Mouse (Mus musculus): ENCODE data around the gene Noc2l. TPM values are rescaled to one million over a fixed set of nuclear protein-coding genes. Genes with fewer than 3 reads are reported as not detected.

The Noc2l gene
- polyA plus RNA-seq, 1 experiment from 2014 or later: 102 TPM

DNA sequence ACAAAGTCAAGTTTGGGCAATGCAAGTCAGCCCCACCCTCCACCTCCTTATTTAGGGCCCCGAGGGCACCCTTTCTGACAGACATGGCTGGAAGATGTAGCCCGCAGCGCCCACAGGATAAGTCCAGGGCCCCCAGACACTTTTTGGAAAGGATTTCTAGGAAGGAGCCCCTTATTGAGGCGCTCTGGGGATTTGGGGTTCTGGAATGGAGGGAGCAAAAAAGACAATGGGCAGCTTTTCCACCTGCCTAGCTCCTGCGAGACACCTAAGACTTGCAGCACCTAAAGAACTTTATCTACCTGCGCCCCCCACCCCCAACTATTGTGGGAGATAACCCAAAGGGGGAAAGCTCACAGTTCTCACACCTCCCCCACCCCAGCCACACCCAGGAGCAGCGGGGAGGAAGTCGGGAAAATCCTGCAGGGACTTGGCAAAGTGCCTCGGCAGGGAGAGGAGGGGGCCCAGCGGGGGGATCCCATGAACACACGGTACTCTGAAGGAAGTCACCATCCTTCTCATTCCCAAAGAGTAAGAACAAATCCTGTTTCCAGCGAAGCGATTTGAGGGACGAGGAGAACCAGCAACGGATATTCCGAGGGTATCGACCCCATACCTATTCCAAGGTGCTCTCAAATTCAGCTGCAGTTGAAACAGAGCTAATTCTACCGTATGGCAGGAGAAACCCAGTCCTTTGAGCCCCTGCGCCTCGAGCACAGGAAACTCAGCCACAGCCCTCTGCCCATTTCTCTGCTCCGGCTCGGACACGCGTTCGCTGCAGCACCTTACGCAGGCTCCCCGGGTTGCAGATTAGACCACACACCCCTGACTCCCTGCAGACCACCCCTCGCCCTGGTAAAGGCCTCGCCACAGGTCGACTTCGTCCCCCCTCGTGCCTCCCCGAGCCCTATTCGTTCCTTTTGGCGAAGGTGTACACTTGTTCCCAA lies 39.6 kb upstream of the Noc2l start:
- no peaks in the 10 kb centered on the region for H3K9me3 ChIP-seq (ENCODE audit: control insufficient read depth, low read length)
- WGBS: 3% methylated on average over 35 of the region's 35 CpGs
- peak overlapping the region; percentile 75 for H3K9ac ChIP-seq (ENCODE audit: low read length)
- peak overlapping the region; percentile 67; the same call in 1 of the 2 replicates for H3K27ac ChIP-seq (ENCODE audit: low read depth)
- peaks cover 29% of the 10 kb centered on the region for H3K36me3 ChIP-seq (ENCODE audit: control insufficient read depth, insufficient read depth, low read length)
- H3K27me3 ChIP-seq (replicated peaks; ENCODE audit: control insufficient read depth, insufficient read depth, low read length): no peaks in the 10 kb centered on the region
- peak overlapping the region; percentile 83 for H3K4me3 ChIP-seq (ENCODE audit: low read depth, low read length)
- ATAC-seq (replicated peaks; ENCODE audit: low FRiP score, low TSS enrichment, low read depth): no peak; the same call in 1 of the 2 replicates
- DNase-seq (ENCODE audit: low spot score): peak; percentile 87
- H3K4me1 ChIP-seq (replicated peaks; ENCODE audit: control insufficient read depth, insufficient read depth, low read length): peaks cover 39% of the 10 kb centered on the region
- H3K4me2 ChIP-seq (ENCODE audit: low read length): peak overlapping the region; percentile 90

- peaks cover 38% of the 10 kb centered on the region for H3K4me1 ChIP-seq (replicated peaks; ENCODE audit: control insufficient read depth, insufficient read depth, low read length)
- peaks cover 22% of the 10 kb centered on the region for H3K36me3 ChIP-seq (ENCODE audit: control insufficient read depth, insufficient read depth, low read length)
- H3K4me3 ChIP-seq (ENCODE audit: low read depth, low read length): peak within 1 kb of the TSS; percentile 83
- peak within 1 kb of the TSS; percentile 75 for H3K9ac ChIP-seq (ENCODE audit: low read length)
- DNase-seq (ENCODE audit: low spot score) (peak; percentile 84), ATAC-seq (replicated peaks; ENCODE audit: low FRiP score, low TSS enrichment, low read depth) (peak; percentile 81)
- peaks cover 4% of the 10 kb centered on the region; the same call in 1 of the 2 replicates for H3K27me3 ChIP-seq (replicated peaks; ENCODE audit: control insufficient read depth, insufficient read depth, low read length)
- H3K4me2 ChIP-seq (ENCODE audit: low read length): peak within 1 kb of the TSS; percentile 90
- peak within 1 kb of the TSS; percentile 94 for H3K27ac ChIP-seq (ENCODE audit: low read depth)
- under 1% methylated on average over 35 of the region's 88 CpGs for WGBS
- H3K9me3 ChIP-seq (ENCODE audit: control insufficient read depth, low read length): no peaks in the 10 kb centered on the region
These were observed 38.5 kb upstream of the Noc2l start, which contains the start of gene Agrn for GRCm38 (mm10) chr4:156197131-156197828. Gene Agrn (minus strand): TSS chr4:156197488.

GRCm38 (mm10) chr4:156197829-156198205 lies 38.0 kb upstream of the Noc2l start:
- Histone ChIP-seq H3K27me3 (replicated peaks; ENCODE audit: control insufficient read depth, insufficient read depth, low read length) (peaks cover 9% of the 10 kb centered on the region), H3K4me1 (replicated peaks; ENCODE audit: control insufficient read depth, insufficient read depth, low read length) (peaks cover 38% of the 10 kb centered on the region), H3K9ac (ENCODE audit: low read length) (peak overlapping the region; percentile 51), H3K4me3 (ENCODE audit: low read depth, low read length) (peak overlapping the region; percentile 83), H3K4me2 (ENCODE audit: low read length) (peak overlapping the region; percentile 55), H3K36me3 (ENCODE audit: control insufficient read depth, insufficient read depth, low read length) (peaks cover 16% of the 10 kb centered on the region), H3K27ac (ENCODE audit: low read depth) (peak overlapping the region; percentile 94), H3K9me3 (ENCODE audit: control insufficient read depth, low read length) (no peaks in the 10 kb centered on the region)
- DNase-seq (ENCODE audit: low spot score) (peak; percentile 96), ATAC-seq (replicated peaks; ENCODE audit: low FRiP score, low TSS enrichment, low read depth) (peak; percentile 91)
- 0% methylated on average over 20 of the region's 26 CpGs for WGBS

- 56% methylated on average over 10 of the region's 10 CpGs for WGBS
- no peak for ATAC-seq (replicated peaks; ENCODE audit: low FRiP score, low TSS enrichment, low read depth)
- no peaks in the 10 kb centered on the region for H3K9me3 ChIP-seq (ENCODE audit: control insufficient read depth, low read length)
- H3K4me1 ChIP-seq (replicated peaks; ENCODE audit: control insufficient read depth, insufficient read depth, low read length): peaks cover 14% of the 10 kb centered on the region
- H3K4me2 ChIP-seq (ENCODE audit: low read length): peak within 1 kb of the TSS; percentile 11; the same call in 1 of the 2 replicates
- no peak within 1 kb of the TSS for H3K9ac ChIP-seq (ENCODE audit: low read length)
- no peaks in the 10 kb centered on the region for H3K36me3 ChIP-seq (ENCODE audit: control insufficient read depth, insufficient read depth, low read length)
- no peak for DNase-seq (ENCODE audit: low spot score)
- no peak within 1 kb of the TSS for H3K27ac ChIP-seq (ENCODE audit: low read depth)
- H3K4me3 ChIP-seq (ENCODE audit: low read depth, low read length): no peak within 1 kb of the TSS
- peaks cover 33% of the 10 kb centered on the region for H3K27me3 ChIP-seq (replicated peaks; ENCODE audit: control insufficient read depth, insufficient read depth, low read length)
These were observed 35.0 kb upstream of the Noc2l start, which contains the start of gene Isg15 for GRCm38 (mm10) chr4:156200623-156201475. Gene Isg15 (minus strand): TSS chr4:156200818.

- WGBS: 25% methylated on average over 12 of the region's 12 CpGs
- no peak overlapping the region for H3K9ac ChIP-seq (ENCODE audit: low read length)
These were observed 33.3 kb upstream of the Noc2l start for GRCm38 (mm10) chr4:156202462-156202893.

GRCm38 (mm10) chr4:156203001-156203412 lies 32.8 kb upstream of the Noc2l start, which contains the start of gene AW011738:
Gene AW011738 (plus strand): TSS chr4:156203304.
- no peaks in the 10 kb centered on the region for H3K36me3 ChIP-seq (ENCODE audit: control insufficient read depth, insufficient read depth, low read length)
- peaks cover 9% of the 10 kb centered on the region for H3K4me1 ChIP-seq (replicated peaks; ENCODE audit: control insufficient read depth, insufficient read depth, low read length)
- H3K9ac ChIP-seq (ENCODE audit: low read length): peak within 1 kb of the TSS; percentile 54
- 1% methylated on average over 34 of the region's 39 CpGs for WGBS
- peak within 1 kb of the TSS; percentile 59 for H3K4me3 ChIP-seq (ENCODE audit: low read depth, low read length)
- 0 out of 2 replicates have a peak within 1 kb of the TSS, but pooled peaks have one; percentile 22 for H3K27ac ChIP-seq (ENCODE audit: low read depth)
- peak within 1 kb of the TSS; percentile 69 for H3K4me2 ChIP-seq (ENCODE audit: low read length)
- peak; percentile 65 for ATAC-seq (replicated peaks; ENCODE audit: low FRiP score, low TSS enrichment, low read depth)
- H3K27me3 ChIP-seq (replicated peaks; ENCODE audit: control insufficient read depth, insufficient read depth, low read length): peaks cover 34% of the 10 kb centered on the region
- H3K9me3 ChIP-seq (ENCODE audit: control insufficient read depth, low read length): no peaks in the 10 kb centered on the region
- DNase-seq (ENCODE audit: low spot score): peak; percentile 74

More at GRCm38 (mm10) chr4:156202462-156202893, 33.3 kb upstream of the Noc2l start:
- Histone ChIP-seq H3K4me2 (ENCODE audit: low read length) (peak overlapping the region; percentile 69), H3K27ac (ENCODE audit: low read depth) (no peak overlapping the region), H3K9me3 (ENCODE audit: control insufficient read depth, low read length) (no peaks in the 10 kb centered on the region), H3K4me3 (ENCODE audit: low read depth, low read length) (peak overlapping the region; percentile 59), H3K4me1 (replicated peaks; ENCODE audit: control insufficient read depth, insufficient read depth, low read length) (peaks cover 9% of the 10 kb centered on the region), H3K27me3 (replicated peaks; ENCODE audit: control insufficient read depth, insufficient read depth, low read length) (peaks cover 34% of the 10 kb centered on the region), H3K36me3 (ENCODE audit: control insufficient read depth, insufficient read depth, low read length) (no peaks in the 10 kb centered on the region)
- DNase-seq (ENCODE audit: low spot score) (no peak), ATAC-seq (replicated peaks; ENCODE audit: low FRiP score, low TSS enrichment, low read depth) (no peak)

DNA sequence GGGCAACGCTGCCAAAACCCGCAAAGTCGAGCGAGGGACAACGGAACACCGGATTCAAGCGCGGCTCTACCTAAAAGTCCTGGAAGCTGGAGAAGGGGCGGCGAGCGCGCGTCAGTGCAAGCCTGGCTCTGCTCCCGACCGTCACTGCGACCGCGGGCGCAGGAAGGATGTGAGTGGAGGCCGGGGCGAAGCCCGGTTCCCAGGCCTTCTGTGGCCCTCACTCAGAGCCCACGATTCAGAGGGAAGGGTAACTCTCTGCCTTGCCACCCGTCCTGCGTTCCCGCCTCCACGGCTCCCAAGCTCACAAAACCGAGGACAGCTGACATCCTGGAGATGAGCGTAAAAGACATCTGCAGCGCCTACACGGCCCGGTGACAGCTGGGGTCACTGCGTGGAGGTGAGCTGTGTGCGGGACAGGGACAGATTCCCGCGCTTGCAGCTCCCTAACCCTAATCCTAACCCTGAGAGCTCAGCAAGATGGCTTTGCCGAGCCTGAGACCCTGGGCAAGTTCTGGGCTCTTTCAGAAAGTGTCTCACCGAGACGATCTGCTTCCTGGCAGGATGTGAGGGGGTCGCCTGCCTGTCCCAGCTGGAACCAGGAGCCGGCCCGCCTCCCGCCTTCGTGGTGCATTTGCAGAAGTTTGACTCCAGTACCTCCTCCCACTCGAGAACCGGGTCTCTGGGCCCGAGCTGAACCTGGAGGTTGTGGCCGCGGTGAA lies 32.2 kb upstream of the Noc2l start:
- DNase-seq (ENCODE audit: low spot score) (peak; percentile 77), ATAC-seq (replicated peaks; ENCODE audit: low FRiP score, low TSS enrichment, low read depth) (peak; percentile 40; the same call in 1 of the 2 replicates)
- H3K27ac ChIP-seq (ENCODE audit: low read depth): 0 out of 2 replicates have a peak overlapping the region, but pooled peaks have one; percentile 22
- H3K9ac ChIP-seq (ENCODE audit: low read length): peak overlapping the region; percentile 54
- H3K27me3 ChIP-seq (replicated peaks; ENCODE audit: control insufficient read depth, insufficient read depth, low read length): peaks cover 34% of the 10 kb centered on the region
- H3K9me3 ChIP-seq (ENCODE audit: control insufficient read depth, low read length): no peaks in the 10 kb centered on the region
- peaks cover 9% of the 10 kb centered on the region for H3K4me1 ChIP-seq (replicated peaks; ENCODE audit: control insufficient read depth, insufficient read depth, low read length)
- WGBS: under 1% methylated on average over 49 of the region's 49 CpGs
- peak overlapping the region; percentile 59 for H3K4me3 ChIP-seq (ENCODE audit: low read depth, low read length)
- H3K36me3 ChIP-seq (ENCODE audit: control insufficient read depth, insufficient read depth, low read length): no peaks in the 10 kb centered on the region
- H3K4me2 ChIP-seq (ENCODE audit: low read length): peak overlapping the region; percentile 69
